Mouse (Mus musculus) MEL (cell line): ENCODE measurements around the gene 1700023F06Rik.

Source experiments
- BHLHE40 ChIP-seq: IDR thresholded peaks from 2 replicates; pipeline ENCODE4 v1.6.1; 2012; ENCODE audit warnings: low read depth, mild to moderate bottlenecking, inconsistent platforms, low read length, improper control_type of control experiment, borderline replicate concordance
- CTCF ChIP-seq, 3 experiments: IDR thresholded peaks in 2 of 3; conservative IDR thresholded peaks in 1 of 3; 2 replicates each; pipeline ENCODE4 v1.5.1; 2011 to 2012; ENCODE audit warnings: low read length in 3 of 3, low read depth in 2 of 3, mild to moderate bottlenecking in 2 of 3, improper control_type of control experiment in 1 of 3, inconsistent platforms in 1 of 3, mixed read lengths in 1 of 3, moderate library complexity in 1 of 3; ENCODE audit not compliant: control insufficient read depth in 1 of 3, insufficient read depth in 1 of 3, poor library complexity in 1 of 3, severe bottlenecking in 1 of 3
- EP300 ChIP-seq, 2 experiments: IDR thresholded peaks; 2 replicates each; pipeline ENCODE4 v1.6.1; 2011; ENCODE audit warnings: improper control_type of control experiment in 2 of 2, low read length in 2 of 2, low read depth in 1 of 2, mild to moderate bottlenecking in 1 of 2
- ETS1 ChIP-seq: IDR thresholded peaks from 2 replicates; pipeline ENCODE4 v1.6.1; 2012; ENCODE audit warnings: low read depth, mild to moderate bottlenecking, inconsistent platforms, low read length, improper control_type of control experiment, moderate library complexity
- HCFC1 ChIP-seq: IDR thresholded peaks from 2 replicates; pipeline ENCODE4 v1.6.1; 2012; ENCODE audit warnings: low read depth, mild to moderate bottlenecking, inconsistent platforms, low read length, improper control_type of control experiment, moderate library complexity
- MAX ChIP-seq: IDR thresholded peaks from 2 replicates; pipeline ENCODE4 v1.6.1; 2011; ENCODE audit warnings: low read length, improper control_type of control experiment
- MYC ChIP-seq: IDR thresholded peaks from 2 replicates; pipeline ENCODE4 v1.6.1; 2011; ENCODE audit warnings: low read depth, mild to moderate bottlenecking, low read length, improper control_type of control experiment, moderate library complexity
- POLR2A ChIP-seq, 2 experiments: IDR thresholded peaks; 2 replicates each; pipeline ENCODE4 v1.6.1; 2011 to 2012; ENCODE audit warnings: low read length in 2 of 2, mild to moderate bottlenecking in 2 of 2, control low read depth in 1 of 2, improper control_type of control experiment in 1 of 2, low read depth in 1 of 2, moderate library complexity in 1 of 2; ENCODE audit not compliant: control insufficient read depth in 1 of 2, insufficient read depth in 1 of 2, poor library complexity in 1 of 2
- POLR2AphosphoS5 ChIP-seq: IDR thresholded peaks from 2 replicates; pipeline ENCODE4 v1.6.1; 2012; ENCODE audit warnings: low read depth, borderline replicate concordance, mild to moderate bottlenecking, inconsistent platforms, low read length, moderate library complexity, mixed read lengths
- SMC3 ChIP-seq: IDR thresholded peaks from 2 replicates; pipeline ENCODE4 v1.6.1; 2011; ENCODE audit warnings: low read depth, low read length, improper control_type of control experiment
- TCF12 ChIP-seq: IDR thresholded peaks from 2 replicates; pipeline ENCODE4 v1.6.1; 2014; ENCODE audit warnings: low read depth, mild to moderate bottlenecking, inconsistent platforms, low read length, improper control_type of control experiment, moderate library complexity
- USF1 ChIP-seq: IDR thresholded peaks from 2 replicates; pipeline ENCODE4 v1.6.1; 2014; ENCODE audit warnings: low read depth, mild to moderate bottlenecking, inconsistent platforms, low read length, improper control_type of control experiment, moderate library complexity
- ZKSCAN1 ChIP-seq: IDR thresholded peaks from 2 replicates; pipeline ENCODE4 v1.6.1; 2012; ENCODE audit warnings: low read depth, mild to moderate bottlenecking, inconsistent platforms, low read length, improper control_type of control experiment, moderate library complexity

- TF ChIP-seq POLR2A (IDR thresholded peaks at IDR 0.05; ENCODE audit: control insufficient read depth in 1 of 2, insufficient read depth in 1 of 2, low read depth in 1 of 2, low read length in 2 of 2, poor library complexity in 1 of 2) (no peak), BHLHE40 (no peak), HCFC1 (no peak), CTCF (IDR thresholded peaks at IDR 0.05 in 2 of 3, conservative IDR thresholded peaks at IDR 0.05 in 1 of 3; ENCODE audit: control insufficient read depth in 1 of 3, insufficient read depth in 1 of 3, low read depth in 2 of 3, low read length in 3 of 3, poor library complexity in 1 of 3, severe bottlenecking in 1 of 3) (no peak), USF1 (no peak), POLR2AphosphoS5 (no peak), MAX (no peak), ZKSCAN1 (no peak), SMC3 (no peak), EP300 (IDR thresholded peaks at IDR 0.05; ENCODE audit: low read depth in 1 of 2, low read length in 2 of 2) (no peak), MYC (no peak), ETS1 (no peak), TCF12 (no peak)
Observed at GRCm38 (mm10) chr11:103172392-103173040, 35.8 kb downstream of the 1700023F06Rik start.
